Mouse (Mus musculus): Measurements from ENCODE around the gene Cdyl.

GRCm38 (mm10) chr13:35825639-35826038, 166.0 kb downstream of the Cdyl start:
- TF ChIP-seq CTCF (IDR thresholded peaks at IDR 0.05; ENCODE audit: low read depth): no peak
- TF ChIP-seq EP300 (IDR thresholded peaks at IDR 0.05; ENCODE audit: low read depth): no peak
